Mouse (Mus musculus): ENCODE results near the gene Golga5.

GRCm38 (mm10) chr12:102541168-102541567 is 72.2 kb downstream of the Golga5 start:
- no peak for TF ChIP-seq CTCF (IDR thresholded peaks at IDR 0.05; ENCODE audit: borderline replicate concordance, insufficient read depth, low read depth, low read length)
- no peak for TF ChIP-seq POLR2A (IDR thresholded peaks at IDR 0.05; ENCODE audit: borderline replicate concordance, insufficient read depth, low read length)

Measured in cerebellum, adult 2 months (tissue).